Mouse (Mus musculus) activated CD4-positive, CD25-positive, alpha-beta regulatory T cell, adult 4 months (primary cell): Measurements from ENCODE around the gene Fam222a. TPM values are rescaled to one million over a fixed set of nuclear protein-coding genes. Genes with fewer than 3 reads are reported as not detected.

Experiments
- ATAC-seq: one replicate; pipeline ENCODE4 v1.8.0; 2017
- polyA plus RNA-seq, 2 experiments: library from polyadenylated mRNA; unstranded; fragments of 100-300 nt; shearing (Covaris generic); gene quantifications; one replicate each; pipeline ENCODE4 v1.2.1; 2017

Fam222a gene
- polyA plus RNA-seq = not detected

DNA sequence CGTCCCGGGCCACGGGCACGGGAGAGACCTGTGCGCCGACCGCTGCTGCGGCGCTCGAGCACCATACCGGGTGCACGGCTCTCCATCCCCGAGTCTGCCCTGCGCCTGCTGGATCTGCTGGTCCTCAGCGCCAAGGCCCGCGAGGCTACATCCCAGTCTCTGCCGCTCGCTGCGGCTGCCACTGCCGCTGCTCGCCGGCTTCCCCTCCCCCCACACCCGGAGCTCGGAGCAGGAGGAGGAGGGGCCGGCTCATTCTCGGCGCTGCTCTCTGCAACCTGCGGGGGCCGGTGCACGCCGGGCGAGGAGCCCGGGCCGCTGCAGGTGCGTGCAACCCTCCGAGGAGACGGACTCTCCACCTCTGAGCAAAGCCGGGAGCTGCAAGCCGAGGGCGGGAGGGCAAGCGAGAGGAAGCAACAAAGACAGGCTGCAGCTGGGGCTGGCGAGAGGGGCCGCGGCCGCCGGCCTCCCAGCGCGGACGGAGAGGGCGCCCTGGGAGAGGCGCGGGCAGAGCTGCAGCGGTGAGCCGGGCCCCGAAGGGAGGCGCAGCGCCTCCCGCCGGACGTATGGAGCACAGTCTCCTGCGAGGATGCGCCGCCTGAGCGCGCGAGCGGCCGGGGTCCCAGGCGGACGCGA is at the start of gene Fam222a:
Gene Fam222a (plus strand): TSS at position 452 of the 633 bp plus-strand sequence.
- ATAC-seq = peak; percentile 71

DNA sequence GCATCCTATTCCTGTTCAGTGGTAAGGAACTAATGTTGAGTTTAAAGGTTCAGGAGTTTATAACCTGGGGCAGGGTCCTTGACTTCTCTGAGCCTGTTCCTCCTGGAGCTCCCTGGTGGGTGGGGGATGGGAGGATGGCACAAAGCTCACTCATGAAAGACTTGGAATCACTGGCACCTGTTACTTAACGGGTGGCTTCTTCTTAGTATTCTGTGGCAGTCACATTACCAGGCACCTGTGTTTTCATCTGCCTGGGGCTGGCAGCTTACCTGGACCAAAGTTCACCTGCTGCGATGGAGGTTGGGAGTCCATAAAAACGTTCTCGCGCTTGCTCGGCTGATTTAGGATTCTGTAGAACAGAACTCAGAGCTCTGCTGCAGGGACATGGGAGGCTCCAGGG is 39.5 kb upstream of the Fam222a start:
- ATAC-seq = no peak

DNA sequence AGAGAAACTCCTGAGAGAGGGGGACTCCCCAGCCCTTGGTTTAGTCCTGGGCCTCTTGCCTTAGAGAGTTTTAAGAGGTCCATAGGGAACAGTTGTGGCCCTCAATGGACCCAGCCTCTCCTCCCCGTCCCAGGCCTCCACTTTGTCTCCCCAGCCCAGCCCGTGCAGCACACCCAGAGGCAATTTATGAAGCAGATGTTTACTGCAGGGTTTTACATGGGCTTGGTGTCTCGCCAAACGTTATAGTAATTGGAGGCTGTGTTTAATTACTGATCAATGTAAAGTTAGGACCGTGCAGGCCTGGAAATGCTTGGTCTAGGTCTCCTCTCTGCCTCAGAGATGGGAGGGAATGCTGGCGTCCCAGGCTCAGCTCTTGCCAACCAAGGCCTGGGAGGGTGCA is 37.5 kb upstream of the Fam222a start:
- no peak for ATAC-seq

DNA sequence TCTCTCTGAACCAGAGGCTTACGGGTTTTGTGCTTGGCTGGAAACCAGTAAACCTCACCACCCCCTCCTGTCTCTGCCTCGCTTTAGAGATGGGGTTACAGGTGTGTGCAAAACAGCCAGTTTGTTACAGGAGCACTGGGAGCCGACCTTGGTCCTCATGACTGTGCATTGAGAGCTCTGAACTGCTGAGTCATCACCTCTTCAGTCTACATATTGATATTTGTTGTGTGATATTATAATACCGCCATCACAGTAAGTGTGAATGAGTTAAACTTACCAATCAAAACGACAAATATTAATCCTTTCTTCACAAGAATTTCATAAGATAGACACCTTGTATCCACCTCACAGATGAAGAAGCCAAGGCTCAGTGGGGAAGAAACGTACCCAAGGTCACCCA is 35.8 kb upstream of the Fam222a start:
- no peak for ATAC-seq

DNA sequence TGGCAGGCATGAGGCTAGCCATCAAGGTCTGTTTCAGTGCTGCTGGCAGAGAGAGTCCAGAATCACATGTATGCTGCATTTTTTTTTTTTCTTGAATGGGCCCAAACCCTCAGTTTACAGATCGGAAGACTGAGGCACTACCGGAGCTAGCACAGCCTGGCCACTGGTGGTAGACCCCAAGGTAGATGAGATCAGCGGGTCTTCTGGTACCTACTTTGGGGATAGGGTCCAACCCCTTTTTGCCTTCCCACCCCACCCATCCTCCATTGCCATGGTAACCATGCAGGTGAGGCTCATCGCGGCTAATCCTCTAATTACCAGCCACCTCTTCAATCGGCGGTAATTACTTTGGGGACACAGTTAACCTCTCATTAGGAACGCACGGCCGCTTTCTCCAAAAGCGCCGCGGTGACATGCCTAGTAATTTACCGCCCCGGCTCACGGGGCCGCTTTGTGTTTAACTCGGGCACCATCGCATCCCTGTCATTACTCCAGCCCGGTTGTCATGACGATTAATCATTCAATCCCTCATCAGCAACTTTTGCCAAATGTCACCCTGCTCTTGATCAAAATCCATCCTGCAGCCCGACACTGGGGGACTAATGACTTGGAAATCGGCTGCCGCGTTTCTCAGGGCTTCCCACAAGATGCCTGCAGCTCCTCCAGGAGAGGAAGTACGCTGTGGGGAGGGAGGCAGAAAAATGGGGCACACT is 30.4 kb upstream of the Fam222a start:
- ATAC-seq = no peak

DNA sequence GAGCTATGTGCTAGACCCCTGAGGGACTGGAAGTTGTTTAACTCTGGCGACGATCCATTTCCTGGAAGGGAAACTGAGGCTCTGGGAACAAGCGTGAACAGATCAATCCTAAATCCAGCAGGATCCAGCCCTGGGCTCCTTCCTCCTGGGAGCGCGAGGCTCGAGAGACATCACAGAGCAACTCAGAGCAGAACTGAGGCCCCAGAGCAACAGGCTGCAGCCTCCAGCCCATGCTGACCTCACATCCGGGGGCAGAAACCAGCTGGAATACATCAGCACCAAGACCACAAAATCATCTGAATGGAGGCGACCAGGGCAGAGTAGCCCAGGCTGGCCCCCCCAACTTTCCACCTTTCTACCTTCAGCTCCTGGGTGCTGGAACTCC is 29.8 kb upstream of the Fam222a start:
- no peak for ATAC-seq

DNA sequence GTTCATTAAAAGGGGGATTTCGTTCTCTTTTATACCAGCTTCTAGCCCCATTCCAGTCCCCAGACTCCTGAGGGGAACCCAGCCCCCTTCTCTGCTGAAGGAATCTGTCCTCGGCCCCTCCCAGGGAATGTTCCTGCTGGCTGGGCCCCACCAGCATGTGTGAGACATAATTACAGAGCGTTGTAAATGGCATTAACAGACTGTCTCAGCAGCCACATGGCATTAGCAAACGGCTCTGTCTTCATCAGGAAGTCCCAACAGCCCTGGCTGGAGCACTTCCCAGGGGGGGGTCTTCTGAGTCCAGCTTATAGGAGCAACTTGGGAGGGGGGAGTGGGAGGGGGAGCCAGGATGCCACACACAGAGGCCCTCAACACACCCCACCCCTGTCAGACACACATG is 29.1 kb upstream of the Fam222a start:
- no peak for ATAC-seq

DNA sequence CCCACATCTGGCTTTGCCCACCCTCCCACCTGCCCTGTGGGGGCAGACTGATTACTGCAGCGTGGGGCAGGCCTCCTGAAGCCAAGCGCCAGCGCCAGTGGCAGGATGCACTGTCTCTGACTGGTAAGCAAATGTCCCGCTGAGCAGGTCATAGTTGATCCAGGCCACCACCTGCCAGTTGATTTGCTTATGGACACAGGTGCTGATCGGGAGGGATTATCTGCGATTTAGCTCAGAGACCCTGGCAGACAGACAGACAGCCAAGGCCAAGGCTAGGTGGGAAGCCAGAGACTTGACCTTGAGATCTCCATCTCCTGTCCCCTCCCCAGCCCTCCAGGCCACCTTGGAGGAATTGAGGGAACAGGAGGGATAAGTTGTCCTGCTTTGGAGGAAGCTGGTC is 28.1 kb upstream of the Fam222a start:
- no peak for ATAC-seq

DNA sequence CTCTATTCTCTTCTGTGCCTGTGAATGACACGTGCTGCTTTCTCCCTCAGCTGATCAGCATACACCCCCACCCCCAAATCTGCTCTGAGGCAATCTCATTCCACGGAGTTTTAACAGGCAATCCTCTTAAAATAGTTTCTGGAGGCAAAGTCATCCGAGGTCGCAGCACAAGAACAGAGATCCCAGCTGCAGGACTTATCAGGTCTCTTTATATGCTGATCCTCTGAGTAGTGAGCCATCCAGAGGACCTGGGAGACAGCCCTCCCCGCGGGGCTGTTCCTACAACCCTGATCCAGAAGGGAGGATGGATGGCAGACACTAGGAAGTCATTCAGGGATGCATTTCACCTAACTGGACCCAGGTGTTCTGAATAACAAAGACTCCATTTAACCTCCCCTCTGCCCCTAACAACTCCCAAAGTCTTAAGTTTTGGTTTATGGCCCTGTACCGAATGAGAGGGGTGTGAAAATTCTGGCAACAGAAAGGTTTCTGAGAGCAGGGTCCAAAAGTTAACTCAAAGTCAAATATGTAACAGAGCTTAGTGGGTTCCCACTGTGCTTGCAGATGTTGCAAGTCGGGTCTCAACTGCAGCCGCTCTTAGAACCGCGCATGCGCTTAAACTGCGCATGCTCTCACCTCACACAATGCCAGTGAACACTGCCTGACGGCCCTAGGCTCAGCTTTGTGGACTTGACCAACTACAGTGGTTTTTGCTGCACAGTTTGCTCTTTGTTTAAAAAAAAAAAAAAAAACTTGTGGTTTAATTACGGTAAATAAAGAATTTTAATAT is 26.0 kb upstream of the Fam222a start:
- ATAC-seq = no peak

DNA sequence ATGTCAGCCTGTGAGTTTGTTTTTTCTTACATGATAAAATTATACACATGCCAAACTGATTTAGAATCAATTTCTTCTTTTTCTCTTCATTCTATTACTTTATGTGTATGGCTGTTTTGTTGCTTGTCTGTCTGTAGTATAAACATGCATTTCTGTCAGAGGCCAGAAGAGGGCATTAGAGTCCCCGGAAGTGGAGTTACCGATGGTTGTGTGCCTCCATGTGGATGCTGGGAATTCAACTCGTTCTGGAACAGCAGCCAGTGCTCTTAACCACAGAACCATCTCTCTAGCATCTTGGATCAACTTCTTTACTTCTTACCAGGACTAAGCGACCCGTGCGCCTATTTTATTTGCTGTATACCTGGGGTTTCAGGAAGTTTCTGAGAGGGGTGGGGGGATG is 24.2 kb upstream of the Fam222a start:
- no peak for ATAC-seq

DNA sequence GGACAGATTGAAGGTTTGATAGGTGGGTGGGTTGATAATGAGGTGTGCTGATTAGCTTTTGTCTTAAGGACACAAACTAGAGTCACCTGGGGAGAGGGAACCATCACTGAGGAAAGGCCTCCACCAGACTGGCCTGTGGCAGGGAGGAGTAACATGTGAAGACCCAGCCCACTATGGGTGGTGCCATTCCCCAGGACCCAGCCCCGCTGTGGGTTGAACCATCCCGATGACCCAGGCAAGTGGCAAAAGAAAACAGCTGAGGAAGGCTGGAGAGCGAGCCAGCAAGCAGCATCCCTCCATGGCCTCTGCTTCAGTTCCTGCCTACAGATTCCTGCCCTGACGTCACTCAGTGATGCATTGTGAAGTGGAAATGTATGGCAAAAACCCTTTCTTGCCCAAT is 23.6 kb upstream of the Fam222a start:
- ATAC-seq = no peak

DNA sequence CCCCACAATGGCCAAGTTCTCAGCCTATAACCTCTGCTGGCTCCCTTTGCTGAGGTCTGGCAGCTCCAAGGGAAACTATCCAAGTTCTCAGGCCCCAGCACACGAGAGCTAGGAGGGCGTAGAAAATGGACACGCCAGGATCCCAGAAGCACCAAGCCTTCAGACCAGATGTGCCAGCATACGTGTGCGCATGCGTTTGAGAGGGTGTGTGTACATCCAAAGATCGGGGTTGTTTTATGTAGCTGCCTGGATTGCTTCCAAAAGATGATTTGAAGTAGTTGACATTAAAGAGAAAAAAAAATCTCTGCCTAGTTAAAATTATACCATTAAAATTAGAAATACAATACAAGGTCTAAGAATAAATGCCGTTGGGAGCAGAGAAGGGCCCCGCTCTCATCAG is 22.7 kb upstream of the Fam222a start:
- no peak for ATAC-seq

DNA sequence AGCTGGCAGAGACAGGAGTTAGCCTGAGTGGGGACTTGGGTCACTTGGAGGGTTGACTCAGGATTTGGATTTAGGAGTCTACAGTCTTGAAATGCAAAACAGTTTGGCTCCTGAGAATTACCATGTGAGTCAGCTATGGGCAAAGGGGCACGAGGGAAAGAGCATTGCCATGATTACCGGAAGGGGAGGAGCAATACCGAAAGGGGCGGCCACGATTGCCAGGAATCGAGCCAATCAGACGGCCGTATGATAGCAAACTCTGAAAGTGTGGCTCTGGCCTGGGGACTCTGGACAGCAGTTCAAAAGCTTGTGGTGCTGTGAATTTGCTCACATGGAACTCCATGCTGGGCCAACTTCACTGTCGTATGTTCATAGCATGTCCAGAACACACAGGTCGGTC is 18.8 kb upstream of the Fam222a start:
- no peak for ATAC-seq

DNA sequence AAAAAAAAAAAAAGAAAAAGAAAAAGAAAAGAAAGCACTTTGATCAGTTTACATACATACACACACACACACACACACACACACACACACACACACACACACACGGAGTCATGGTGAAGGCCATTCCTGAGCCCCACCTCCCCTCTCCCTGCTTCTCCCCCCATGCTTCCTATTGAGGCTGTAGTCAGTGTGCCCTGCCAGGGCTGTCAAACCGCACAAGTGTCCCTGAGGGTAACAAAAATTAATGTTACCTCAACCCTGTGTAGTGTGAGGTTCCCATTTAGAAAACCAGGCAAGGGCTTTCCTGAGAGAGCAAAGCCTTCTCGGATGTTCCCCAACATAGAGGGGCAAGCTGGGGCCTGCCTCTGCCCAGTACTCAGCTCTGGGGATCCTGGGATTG is 18.0 kb upstream of the Fam222a start:
- ATAC-seq = no peak

DNA sequence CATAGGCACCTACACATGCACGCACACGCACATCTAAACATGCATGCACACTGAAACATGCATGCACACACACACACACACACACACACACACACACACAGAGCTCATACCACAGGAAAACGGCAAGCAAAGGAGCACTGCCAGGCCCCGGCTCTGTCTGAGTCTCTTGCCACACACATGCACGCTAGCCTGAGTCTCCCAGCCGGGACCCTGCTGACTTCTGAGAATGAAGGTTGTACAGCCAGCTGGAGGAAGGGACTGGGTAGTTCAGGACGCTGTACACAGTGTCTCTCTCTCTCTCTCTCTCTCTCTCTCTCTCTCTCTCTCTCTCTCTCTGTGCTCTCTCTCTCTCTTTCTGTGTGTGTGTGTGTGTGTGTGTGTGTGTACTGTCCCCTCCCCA is 17.4 kb upstream of the Fam222a start:
- no peak for ATAC-seq

DNA sequence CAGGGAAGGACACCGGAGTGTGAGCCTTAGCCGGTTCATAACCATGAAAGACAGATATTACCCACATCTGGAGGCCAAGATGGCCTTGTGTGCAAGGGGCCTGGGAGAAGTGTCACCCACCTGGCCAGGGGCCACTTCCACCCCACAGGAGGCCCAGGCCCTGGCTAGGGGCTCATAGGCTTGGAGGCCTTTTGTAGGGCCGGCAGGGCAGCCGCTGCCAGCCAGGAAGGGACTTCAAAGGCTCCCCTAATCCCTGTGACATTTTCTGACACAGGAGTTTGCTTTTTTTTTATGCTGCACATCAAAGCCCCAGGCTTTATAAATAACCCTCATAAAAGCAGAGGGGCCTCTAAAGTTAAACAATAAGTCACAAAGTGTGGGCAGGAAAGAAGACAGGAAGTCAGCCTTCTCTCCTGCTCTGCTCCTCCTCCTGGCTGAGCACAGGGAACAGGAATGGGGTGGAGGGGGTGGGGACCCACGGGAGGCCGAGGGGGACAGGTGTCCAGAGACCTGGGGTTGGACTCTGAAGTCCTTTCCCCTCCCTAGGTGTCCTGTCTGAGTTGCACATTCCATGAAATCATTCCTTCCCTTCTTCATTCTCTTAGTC is 16.8 kb upstream of the Fam222a start:
- no peak for ATAC-seq

DNA sequence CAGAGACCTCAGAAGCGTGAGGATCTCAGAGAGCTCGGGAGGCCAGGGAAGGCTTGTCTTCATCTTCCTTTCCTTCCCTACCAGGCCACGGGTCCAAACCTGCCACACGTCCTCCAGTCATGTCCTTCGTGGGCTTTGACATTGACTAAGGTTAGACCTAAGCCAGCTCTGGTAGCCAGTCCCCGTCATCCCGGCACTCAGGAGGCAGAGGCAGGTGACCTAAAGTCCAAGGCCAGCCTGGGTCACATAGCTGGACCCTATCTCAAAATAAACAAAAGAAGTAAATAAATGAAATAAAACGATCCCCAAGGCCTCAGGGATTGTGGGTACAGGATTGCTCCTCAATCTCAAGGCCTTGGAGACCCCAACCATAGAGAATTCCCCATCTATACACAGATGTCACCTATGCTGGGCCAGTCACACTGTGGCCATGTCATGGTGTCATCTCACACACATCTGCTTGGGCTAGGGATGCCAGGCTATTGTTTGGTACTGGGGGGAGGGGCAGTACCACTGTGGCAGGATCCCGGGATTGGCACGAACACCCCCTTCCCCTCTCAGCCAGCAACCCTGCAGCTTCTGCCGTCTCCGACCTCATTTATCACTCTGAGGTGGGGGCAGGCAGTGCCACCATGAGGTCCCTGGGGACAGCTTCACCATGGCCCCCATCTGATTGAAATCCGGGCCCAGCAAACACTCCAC is 15.2 kb upstream of the Fam222a start:
- no peak for ATAC-seq

DNA sequence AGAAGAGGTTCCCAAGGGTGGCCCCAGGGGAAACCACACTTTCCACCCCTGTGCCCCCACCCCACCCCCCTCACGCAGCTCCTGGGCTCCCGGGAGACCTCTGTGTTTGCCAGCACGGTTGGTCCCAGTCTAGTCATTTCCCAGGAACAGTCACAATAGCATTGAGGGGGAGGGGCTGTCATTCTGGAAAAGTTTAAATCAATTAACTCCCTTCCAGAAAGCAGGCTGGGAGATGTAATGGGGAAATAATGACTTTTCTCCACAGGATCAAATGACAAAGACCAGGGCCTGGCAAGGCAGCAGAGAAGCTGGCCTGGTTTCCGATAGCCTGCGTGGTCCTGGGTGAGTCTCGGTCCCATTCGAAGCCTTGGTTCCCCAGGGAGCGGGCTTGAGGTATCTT is 14.1 kb upstream of the Fam222a start:
- no peak for ATAC-seq

DNA sequence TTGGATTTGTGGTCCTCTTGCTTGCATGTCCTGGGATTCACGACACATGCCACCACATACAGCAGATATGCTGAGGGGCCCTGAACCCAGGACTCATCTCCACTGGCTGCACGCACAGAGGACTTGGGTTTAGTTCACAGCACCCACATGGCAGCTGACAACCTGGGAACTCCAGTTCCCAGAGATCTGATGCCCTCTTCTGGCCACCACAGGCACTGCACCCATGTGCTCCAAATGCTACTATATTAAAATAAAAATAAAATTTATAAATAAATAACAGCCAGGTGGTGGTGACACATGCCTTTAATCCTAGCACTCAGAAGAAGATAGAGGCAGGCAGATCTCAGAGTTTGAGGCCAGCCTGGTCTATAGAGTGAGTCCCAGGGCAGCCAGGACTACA is 12.4 kb upstream of the Fam222a start:
- ATAC-seq = no peak

DNA sequence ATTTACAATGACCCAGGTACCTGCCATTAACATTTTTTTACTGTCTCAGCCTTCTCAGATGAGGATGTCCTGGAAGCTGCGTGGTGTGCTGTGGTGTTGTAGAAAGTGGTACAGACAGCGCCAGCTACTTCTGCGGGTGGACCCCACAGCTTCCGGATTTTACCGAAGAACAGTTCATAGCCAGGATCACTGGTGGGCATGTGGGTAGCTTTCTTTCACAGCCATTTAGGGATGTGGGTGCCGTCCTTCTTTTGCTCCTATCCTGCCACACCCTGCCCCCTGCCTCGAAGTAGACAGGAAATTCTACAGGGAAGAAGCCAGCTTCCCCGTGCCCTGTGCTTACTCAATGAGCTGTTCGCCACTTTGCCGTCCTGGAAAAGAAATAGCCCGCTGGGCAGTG is 11.7 kb upstream of the Fam222a start:
- ATAC-seq = no peak

DNA sequence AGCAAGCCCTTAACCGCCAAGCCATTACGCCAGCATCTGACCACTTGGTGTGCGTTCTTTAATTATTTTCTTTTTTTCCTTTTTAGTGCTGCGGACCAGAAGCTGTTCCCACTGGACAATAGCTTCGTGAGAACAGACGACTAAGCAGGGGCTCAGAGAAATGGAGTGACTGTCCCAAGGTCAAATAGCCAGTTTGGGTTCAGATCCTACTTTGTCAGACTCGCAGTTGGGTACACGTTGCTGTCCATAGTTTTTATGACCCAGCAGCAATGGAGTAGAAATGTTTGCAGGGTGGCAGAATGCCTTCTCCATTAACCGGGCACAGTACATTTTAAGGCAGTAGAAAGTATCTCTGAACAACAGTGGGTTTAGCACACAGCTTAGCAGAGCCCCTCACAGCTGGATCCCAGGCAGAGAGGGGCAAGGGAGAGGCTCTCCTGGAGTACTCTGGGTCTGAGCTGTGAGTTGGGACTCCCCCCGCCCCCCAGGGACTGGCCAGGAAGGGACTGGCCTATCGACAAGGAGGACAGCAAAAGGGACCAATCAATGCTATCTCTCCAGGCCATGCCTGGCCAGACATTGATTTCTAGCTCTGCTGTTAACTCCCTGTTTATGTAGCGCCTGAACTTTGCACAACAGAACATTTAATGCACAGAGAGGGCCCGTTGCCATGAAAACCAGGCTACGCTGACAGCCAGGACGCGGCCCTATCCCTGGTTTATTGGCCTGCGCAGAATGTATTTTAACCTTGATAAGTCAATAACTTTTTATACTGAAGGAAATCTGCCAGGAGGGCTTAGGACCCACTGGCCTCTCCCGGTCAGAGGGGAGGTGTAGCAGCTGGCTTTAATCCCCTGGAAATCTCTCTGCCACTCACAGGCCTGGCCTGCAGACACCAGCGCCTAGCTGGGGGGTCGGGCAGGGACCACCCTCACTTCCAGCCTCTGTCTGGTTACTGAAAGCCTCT is 9.8 kb upstream of the Fam222a start:
- ATAC-seq = no peak

DNA sequence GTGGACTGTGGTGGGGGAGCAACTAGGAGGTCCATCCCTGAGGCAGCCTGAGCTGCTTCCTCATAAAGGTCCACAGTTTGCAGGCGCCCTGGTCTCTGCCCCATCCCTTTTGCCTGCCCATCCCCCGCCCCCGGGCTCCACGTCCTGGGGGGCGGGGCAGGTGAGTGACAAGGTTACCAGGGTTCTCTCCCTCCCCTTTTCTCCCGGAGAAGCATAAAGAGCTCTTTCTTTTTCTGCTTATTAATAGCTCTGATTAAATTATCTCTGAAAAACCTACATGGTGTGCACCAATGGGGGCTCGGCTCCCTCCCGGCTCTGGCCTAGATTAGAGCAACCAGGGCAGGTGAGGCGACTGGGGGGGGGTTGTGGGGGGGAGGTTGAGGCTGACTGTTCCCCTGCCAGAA is 7.3 kb upstream of the Fam222a start:
- no peak for ATAC-seq
